Mouse (Mus musculus) MEL (cell line): ENCODE measurements around the gene Phf11d.

Source experiments
- CTCF ChIP-seq, 3 experiments: IDR thresholded peaks in 2 of 3; conservative IDR thresholded peaks in 1 of 3; 2 replicates each; pipeline ENCODE4 v1.5.1; 2011 to 2012; ENCODE audit warnings: low read length in 3 of 3, low read depth in 2 of 3, mild to moderate bottlenecking in 2 of 3, improper control_type of control experiment in 1 of 3, inconsistent platforms in 1 of 3, mixed read lengths in 1 of 3, moderate library complexity in 1 of 3; ENCODE audit not compliant: control insufficient read depth in 1 of 3, insufficient read depth in 1 of 3, poor library complexity in 1 of 3, severe bottlenecking in 1 of 3
- EP300 ChIP-seq, 2 experiments: IDR thresholded peaks; 2 replicates each; pipeline ENCODE4 v1.6.1; 2011; ENCODE audit warnings: improper control_type of control experiment in 2 of 2, low read length in 2 of 2, low read depth in 1 of 2, mild to moderate bottlenecking in 1 of 2
- GATA1 ChIP-seq: IDR thresholded peaks from 2 replicates; pipeline ENCODE4 v1.6.1; 2011; ENCODE audit warnings: low read depth, low read length, improper control_type of control experiment
- JUND ChIP-seq: IDR thresholded peaks from 2 replicates; pipeline ENCODE4 v1.6.1; 2011; ENCODE audit warnings: low read depth, mild to moderate bottlenecking, improper control_type of control experiment, low read length
- KAT2A ChIP-seq: conservative IDR thresholded peaks from 2 replicates; pipeline ENCODE4 v1.6.1; 2012; ENCODE audit warnings: low read depth, low read length, improper control_type of control experiment, inconsistent platforms
- MAZ ChIP-seq: IDR thresholded peaks from 2 replicates; pipeline ENCODE4 v1.6.1; 2012; ENCODE audit warnings: low read depth, mild to moderate bottlenecking, inconsistent platforms, low read length, improper control_type of control experiment
- MEF2A ChIP-seq: IDR thresholded peaks from 2 replicates; pipeline ENCODE4 v1.6.1; 2014; ENCODE audit warnings: low read depth, mild to moderate bottlenecking, inconsistent platforms, low read length, improper control_type of control experiment; ENCODE audit not compliant: poor library complexity, insufficient replicate concordance, severe bottlenecking; ENCODE audit errors: extremely low read depth
- MXI1 ChIP-seq: IDR thresholded peaks from 2 replicates; pipeline ENCODE4 v1.6.1; 2011; ENCODE audit warnings: mild to moderate bottlenecking, low read depth, low read length, improper control_type of control experiment
- POLR2A ChIP-seq, 2 experiments: IDR thresholded peaks; 2 replicates each; pipeline ENCODE4 v1.6.1; 2011 to 2012; ENCODE audit warnings: low read length in 2 of 2, mild to moderate bottlenecking in 2 of 2, control low read depth in 1 of 2, improper control_type of control experiment in 1 of 2, low read depth in 1 of 2, moderate library complexity in 1 of 2; ENCODE audit not compliant: control insufficient read depth in 1 of 2, insufficient read depth in 1 of 2, poor library complexity in 1 of 2
- SMC3 ChIP-seq: IDR thresholded peaks from 2 replicates; pipeline ENCODE4 v1.6.1; 2011; ENCODE audit warnings: low read depth, low read length, improper control_type of control experiment
- USF1 ChIP-seq: IDR thresholded peaks from 2 replicates; pipeline ENCODE4 v1.6.1; 2014; ENCODE audit warnings: low read depth, mild to moderate bottlenecking, inconsistent platforms, low read length, improper control_type of control experiment, moderate library complexity
- ZC3H11A ChIP-seq: IDR thresholded peaks from 2 replicates; pipeline ENCODE4 v1.6.1; 2012; ENCODE audit warnings: low read depth, mild to moderate bottlenecking, inconsistent platforms, low read length, improper control_type of control experiment

GRCm38 (mm10) chr14:59366386-59367105 lies 1.3 kb upstream of the Phf11d start:
- TF ChIP-seq GATA1 (no peak), KAT2A (no peak), POLR2A (IDR thresholded peaks at IDR 0.05; ENCODE audit: control insufficient read depth in 1 of 2, insufficient read depth in 1 of 2, low read depth in 1 of 2, low read length in 2 of 2, poor library complexity in 1 of 2) (no peak), JUND (no peak), MEF2A (no peak), SMC3 (no peak), CTCF (IDR thresholded peaks at IDR 0.05 in 2 of 3, conservative IDR thresholded peaks at IDR 0.05 in 1 of 3; ENCODE audit: control insufficient read depth in 1 of 3, insufficient read depth in 1 of 3, low read depth in 2 of 3, low read length in 3 of 3, poor library complexity in 1 of 3, severe bottlenecking in 1 of 3) (no peak), MAZ (no peak), USF1 (no peak), EP300 (IDR thresholded peaks at IDR 0.05; ENCODE audit: low read depth in 1 of 2, low read length in 2 of 2) (no peak), ZC3H11A (no peak), MXI1 (no peak)
